Mouse (Mus musculus): ENCODE measurements around the gene Tex101. TPM values are rescaled to one million over a fixed set of nuclear protein-coding genes. Genes with fewer than 3 reads are reported as not detected.
A peak's percentile ranks its signal among the peaks of the same experiment; 100 is the strongest.
"Not testable (repeated sequence)": the region's sequence is repeated elsewhere in the genome, so short reads cannot be mapped to it uniquely, and the experiment has no call there.

The Tex101 gene
- polyA plus RNA-seq, 1 experiment from 2014 or later = not detected

DNA sequence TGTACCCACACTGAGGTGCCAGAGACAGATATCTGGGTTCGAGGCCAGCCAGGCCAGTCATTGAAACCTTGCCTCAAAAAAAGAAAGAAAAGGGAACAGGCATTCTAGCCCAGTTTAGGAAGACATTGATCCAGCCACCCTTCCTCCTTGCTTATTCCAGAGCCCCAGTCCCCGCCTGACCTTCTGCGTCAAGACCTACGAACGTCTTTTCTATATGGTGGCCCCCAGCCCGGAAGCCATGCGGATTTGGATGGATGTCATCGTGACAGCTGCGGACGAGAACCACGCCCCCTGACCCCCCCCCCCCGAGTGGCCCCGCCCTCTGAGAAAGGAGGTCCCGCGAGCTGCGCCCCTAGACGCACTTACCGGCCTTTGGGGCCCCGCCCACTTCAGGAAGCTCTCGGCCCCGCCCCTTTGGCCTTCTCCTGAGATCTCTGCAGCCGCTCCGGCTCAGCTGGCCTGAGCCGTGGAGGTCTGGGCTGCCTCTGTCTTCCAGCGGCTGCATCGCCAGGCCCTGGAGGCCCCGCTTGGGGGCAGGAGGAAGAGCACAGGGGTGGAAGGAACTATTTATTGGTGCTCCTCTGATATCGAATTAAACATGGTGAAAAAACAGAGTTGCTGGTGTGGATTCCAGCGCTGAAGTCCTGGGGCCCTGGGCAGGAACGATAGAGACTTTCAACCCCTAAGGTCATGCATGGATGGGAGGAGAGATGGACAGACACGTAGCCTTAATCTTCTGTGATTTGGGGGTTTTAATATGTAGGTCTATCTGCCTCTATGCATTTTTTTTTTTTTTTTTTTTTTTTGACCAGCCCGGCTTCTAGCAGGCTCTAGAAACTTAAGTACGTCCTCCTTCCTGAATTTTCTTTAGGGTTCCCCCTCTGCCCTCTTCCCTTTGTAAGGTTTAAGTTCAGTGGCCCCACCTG, 47.5 kb downstream of the Tex101 start:
- Histone ChIP-seq H3K4me3 (peak overlapping the region; percentile 54), H3K36me3 (no peaks in the 10 kb centered on the region), H3K4me1 (peaks cover 7% of the 10 kb centered on the region; the same call in 1 of the 2 replicates), H3K9me3 (no peaks in the 10 kb centered on the region), H3K27me3 (ENCODE audit: insufficient read depth, poor library complexity, severe bottlenecking) (peaks cover 29% of the 10 kb centered on the region), H3K27ac (peak overlapping the region; percentile 56)
- peak; percentile 93 for DNase-seq (ENCODE audit: low spot score)
- 12% methylated on average over 33 of the region's 33 CpGs for WGBS

GRCm38 (mm10) chr7:24622967-24623366, 53.5 kb downstream of the Tex101 start:
- 80% methylated on average over 6 of the region's 6 CpGs for WGBS
- Histone ChIP-seq H3K27me3 (ENCODE audit: insufficient read depth, poor library complexity, severe bottlenecking) (peaks cover 44% of the 10 kb centered on the region), H3K36me3 (no peaks in the 10 kb centered on the region), H3K4me3 (no peak overlapping the region), H3K4me1 (0 out of 2 replicates have a peak, but pooled peaks cover 4% of the 10 kb centered on the region), H3K9me3 (peaks cover 5% of the 10 kb centered on the region; the same call in 1 of the 2 replicates), H3K27ac (no peak overlapping the region)
- no peak for DNase-seq (ENCODE audit: low spot score)

DNA sequence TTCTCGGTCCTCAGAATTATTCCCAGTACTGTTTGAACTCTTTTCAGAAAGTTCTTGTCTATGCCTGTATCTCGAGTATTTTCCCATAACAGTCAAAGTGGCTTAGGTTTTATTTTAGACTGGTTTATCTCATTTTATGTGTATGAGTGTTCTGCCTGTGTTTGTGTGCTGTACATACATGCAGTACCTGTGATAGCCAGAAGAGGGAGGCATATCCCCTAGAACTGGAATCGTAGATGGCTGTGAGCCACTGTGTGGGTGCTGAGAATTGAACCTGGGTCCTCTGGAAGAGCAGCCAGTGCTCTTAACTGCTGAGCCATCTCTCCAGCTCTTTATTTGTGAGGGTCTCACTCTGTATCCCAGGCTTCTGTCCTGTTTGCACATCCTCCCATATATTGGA, 55.3 kb downstream of the Tex101 start:
- DNase-seq (ENCODE audit: low spot score) = no peak
- Histone ChIP-seq H3K9me3 (peaks cover 5% of the 10 kb centered on the region; the same call in 1 of the 2 replicates), H3K36me3 (no peaks in the 10 kb centered on the region), H3K27me3 (ENCODE audit: insufficient read depth, poor library complexity, severe bottlenecking) (peaks cover 39% of the 10 kb centered on the region), H3K4me1 (no peaks in the 10 kb centered on the region), H3K4me3 (no peak overlapping the region), H3K27ac (no peak overlapping the region)
- WGBS = 79% methylated on average over 3 of the region's 3 CpGs

- peaks cover 5% of the 10 kb centered on the region; the same call in 1 of the 2 replicates for H3K9me3 ChIP-seq
- peaks cover 32% of the 10 kb centered on the region for H3K27me3 ChIP-seq (ENCODE audit: insufficient read depth, poor library complexity, severe bottlenecking)
- H3K4me3 ChIP-seq = no peak overlapping the region
- no peaks in the 10 kb centered on the region for H3K4me1 ChIP-seq
- H3K36me3 ChIP-seq = no peaks in the 10 kb centered on the region
- WGBS = 44% methylated on average over 13 of the region's 13 CpGs
- no peak overlapping the region for H3K27ac ChIP-seq
- no peak for DNase-seq (ENCODE audit: low spot score)
Observed at GRCm38 (mm10) chr7:24619671-24620397, 56.6 kb downstream of the Tex101 start.

- peaks cover 37% of the 10 kb centered on the region for H3K27me3 ChIP-seq (ENCODE audit: insufficient read depth, poor library complexity, severe bottlenecking)
- H3K36me3 ChIP-seq; DNase-seq (ENCODE audit: low spot score); H3K4me1 ChIP-seq; H3K9me3 ChIP-seq; H3K4me3 ChIP-seq; H3K27ac ChIP-seq: not testable (repeated sequence)
- 90% methylated on average over 8 of the region's 8 CpGs for WGBS
Observed at GRCm38 (mm10) chr7:24618374-24618773, 58.1 kb downstream of the Tex101 start.

Other genes with a start within 250 kb of the Tex101 start
- gene Irgc1, start 224.4 kb downstream of the Tex101 start, polyA plus RNA-seq (2016; fragmentation: Nextera tagmentation; extraction: Ambion mirVana) = 0.16 TPM in 1 of 2 replicates, not detected in the other
- 4.3 and 7.3 TPM in 2 replicates for gene Plaur, start 214.2 kb downstream of the Tex101 start, polyA plus RNA-seq (2016; fragmentation: Nextera tagmentation; extraction: Ambion mirVana)
- 0.54 and 0.63 TPM in 2 replicates for gene Cadm4, start 194.7 kb downstream of the Tex101 start, polyA plus RNA-seq (2016; fragmentation: Nextera tagmentation; extraction: Ambion mirVana)
- 41.9 and 61.3 TPM in 2 replicates for gene Zfp428, start 169.7 kb downstream of the Tex101 start, polyA plus RNA-seq (2016; fragmentation: Nextera tagmentation; extraction: Ambion mirVana)
- 0.46 and 0.49 TPM in 2 replicates for gene AC161166.1, start 164.2 kb downstream of the Tex101 start, polyA plus RNA-seq (2016; fragmentation: Nextera tagmentation; extraction: Ambion mirVana)
- gene Irgq, start 146.0 kb downstream of the Tex101 start, polyA plus RNA-seq (2016; fragmentation: Nextera tagmentation; extraction: Ambion mirVana) = 5.3 and 5.7 TPM in 2 replicates
- gene Pinlyp, start 130.6 kb downstream of the Tex101 start, polyA plus RNA-seq (2016; fragmentation: Nextera tagmentation; extraction: Ambion mirVana) = 0.21 TPM in 1 of 2 replicates, not detected in the other
- 103 and 106 TPM in 2 replicates for gene Xrcc1, start 130.4 kb downstream of the Tex101 start, polyA plus RNA-seq (2016; fragmentation: Nextera tagmentation; extraction: Ambion mirVana)
- gene Ethe1, start 89.1 kb downstream of the Tex101 start, polyA plus RNA-seq (2016; fragmentation: Nextera tagmentation; extraction: Ambion mirVana) = 20.0 and 20.7 TPM in 2 replicates
- 0.60 and 1.3 TPM in 2 replicates for gene Zfp575, start 89.0 kb downstream of the Tex101 start, polyA plus RNA-seq (2016; fragmentation: Nextera tagmentation; extraction: Ambion mirVana)
- not detected in 2 replicates for gene Phldb3, start 65.9 kb downstream of the Tex101 start, polyA plus RNA-seq (2016; fragmentation: Nextera tagmentation; extraction: Ambion mirVana)
- 0.18 and 0.22 TPM in 2 replicates for gene Lypd3, start 40.1 kb downstream of the Tex101 start, polyA plus RNA-seq (2016; fragmentation: Nextera tagmentation; extraction: Ambion mirVana)
- gene BC049730, start 32.6 kb upstream of the Tex101 start, polyA plus RNA-seq (2016; fragmentation: Nextera tagmentation; extraction: Ambion mirVana) = not detected in 2 replicates
- not detected in 2 replicates for gene Gm4763, start 50.2 kb upstream of the Tex101 start, polyA plus RNA-seq (2016; fragmentation: Nextera tagmentation; extraction: Ambion mirVana)
- gene Cd177, start 83.6 kb upstream of the Tex101 start, polyA plus RNA-seq (2016; fragmentation: Nextera tagmentation; extraction: Ambion mirVana) = not detected in 2 replicates
- not detected in 2 replicates for gene Ceacam10, start 100.5 kb upstream of the Tex101 start, polyA plus RNA-seq (2016; fragmentation: Nextera tagmentation; extraction: Ambion mirVana)
- gene Gm9844, start 185.5 kb upstream of the Tex101 start, polyA plus RNA-seq (2016; fragmentation: Nextera tagmentation; extraction: Ambion mirVana) = 10.0 and 15.0 TPM in 2 replicates
- not detected in 2 replicates for gene Lypd4, start 193.3 kb upstream of the Tex101 start, polyA plus RNA-seq (2016; fragmentation: Nextera tagmentation; extraction: Ambion mirVana)
- not detected in 2 replicates for gene Dmrtc2, start 193.4 kb upstream of the Tex101 start, polyA plus RNA-seq (2016; fragmentation: Nextera tagmentation; extraction: Ambion mirVana)
- 1,532 and 1,854 TPM in 2 replicates for gene Rps19, start 207.7 kb upstream of the Tex101 start, polyA plus RNA-seq (2016; fragmentation: Nextera tagmentation; extraction: Ambion mirVana)
- 0.26 and 0.40 TPM in 2 replicates for gene Cd79a, start 220.7 kb upstream of the Tex101 start, polyA plus RNA-seq (2016; fragmentation: Nextera tagmentation; extraction: Ambion mirVana)
- gene Arhgef1, start 226.2 kb upstream of the Tex101 start, polyA plus RNA-seq (2016; fragmentation: Nextera tagmentation; extraction: Ambion mirVana) = 83.4 and 87.5 TPM in 2 replicates